Mouse (Mus musculus) intestine, embryonic 14.5 days (tissue): ENCODE data around the gene Cox8a. TPM values are rescaled to one million over a fixed set of nuclear protein-coding genes. Genes with fewer than 3 reads are reported as not detected.

Experiments
- ATAC-seq: fragments of 200-750 bp; cut with Nextera tagmentation; replicated peaks from 2 replicates; pipeline ENCODE4 v1.8.0; 2017; ENCODE audit warnings: low read depth, moderate number of reproducible peaks, moderate TSS enrichment, moderate library complexity; ENCODE audit not compliant: low FRiP score, low TSS enrichment
- DNase-seq: peaks from one replicate; pipeline ENCODE4 v3.0.0-alpha.2; 2018; ENCODE audit warnings: low spot score
- H3K27ac ChIP-seq: fragments of 300-500 bp; sonication (generic); 2 replicates; pipeline ENCODE4 v1.5.1; 2014; ENCODE audit warnings: low read depth, mild to moderate bottlenecking, control low read depth
- H3K27me3 ChIP-seq: fragments of 300-500 bp; sonication (generic); replicated peaks from 2 replicates; pipeline ENCODE4 v1.6.1; 2014; ENCODE audit warnings: low read length, control low read depth; ENCODE audit not compliant: control insufficient read depth, insufficient read depth
- H3K36me3 ChIP-seq: fragments of 300-500 bp; sonication (generic); 2 replicates; pipeline ENCODE4 v1.6.1; 2014; ENCODE audit warnings: low read length, control low read depth; ENCODE audit not compliant: control insufficient read depth, insufficient read depth
- H3K4me1 ChIP-seq: fragments of 300-500 bp; sonication (generic); replicated peaks from 2 replicates; pipeline ENCODE4 v1.6.1; 2014; ENCODE audit warnings: low read length, control low read depth, mixed read lengths; ENCODE audit not compliant: control insufficient read depth, insufficient read depth
- H3K4me2 ChIP-seq: fragments of 300-500 bp; sonication (generic); 2 replicates; pipeline ENCODE4 v1.6.1; 2014; ENCODE audit warnings: low read length
- H3K4me3 ChIP-seq: fragments of 300-500 bp; sonication (generic); 2 replicates; pipeline ENCODE4 v1.5.1; 2014; ENCODE audit warnings: low read depth, low read length, control low read depth, mixed read lengths
- H3K9ac ChIP-seq: fragments of 300-500 bp; sonication (generic); 2 replicates; pipeline ENCODE4 v1.6.1; 2014; ENCODE audit warnings: mild to moderate bottlenecking, low read length
- H3K9me3 ChIP-seq: fragments of 300-500 bp; sonication (generic); 2 replicates; pipeline ENCODE4 v1.6.1; 2016; ENCODE audit warnings: low read length, control low read depth; ENCODE audit not compliant: control insufficient read depth
- WGBS: fragments of 180-500 bp; shearing (Covaris S2); extraction: QIAGEN DNeasy Blood & Tissue Kit; methylation state at CpG from one replicate; pipeline ENCODE4 v1.1.7; 2014; 5-methylcytosine and 5-hydroxymethylcytosine counted together
- polyA plus RNA-seq: library from polyadenylated mRNA; unstranded; fragments of >200 nt; fragmentation: Nextera tagmentation; extraction: Ambion mirVana; gene quantifications from 2 replicates; pipeline ENCODE4 v1.2.1, GENCODE M21; 2014

Cox8a gene
- polyA plus RNA-seq, 1 experiment from 2014 or later = 1,347 TPM

- Histone ChIP-seq H3K27ac (no peak overlapping the region), H3K9me3 (no peaks in the 10 kb centered on the region), H3K4me2 (no peak overlapping the region), H3K36me3 (no peaks in the 10 kb centered on the region), H3K9ac (no peak overlapping the region), H3K4me1 (peaks cover 20% of the 10 kb centered on the region), H3K4me3 (no peak overlapping the region), H3K27me3 (no peaks in the 10 kb centered on the region)
- DNase-seq (no peak), ATAC-seq (no peak)
- 16% methylated on average over 11 of the region's 11 CpGs for whole genome bisulfite sequencing
Observed at GRCm38 (mm10) chr19:7176041-7176696, 41.2 kb downstream of the Cox8a start.

DNA sequence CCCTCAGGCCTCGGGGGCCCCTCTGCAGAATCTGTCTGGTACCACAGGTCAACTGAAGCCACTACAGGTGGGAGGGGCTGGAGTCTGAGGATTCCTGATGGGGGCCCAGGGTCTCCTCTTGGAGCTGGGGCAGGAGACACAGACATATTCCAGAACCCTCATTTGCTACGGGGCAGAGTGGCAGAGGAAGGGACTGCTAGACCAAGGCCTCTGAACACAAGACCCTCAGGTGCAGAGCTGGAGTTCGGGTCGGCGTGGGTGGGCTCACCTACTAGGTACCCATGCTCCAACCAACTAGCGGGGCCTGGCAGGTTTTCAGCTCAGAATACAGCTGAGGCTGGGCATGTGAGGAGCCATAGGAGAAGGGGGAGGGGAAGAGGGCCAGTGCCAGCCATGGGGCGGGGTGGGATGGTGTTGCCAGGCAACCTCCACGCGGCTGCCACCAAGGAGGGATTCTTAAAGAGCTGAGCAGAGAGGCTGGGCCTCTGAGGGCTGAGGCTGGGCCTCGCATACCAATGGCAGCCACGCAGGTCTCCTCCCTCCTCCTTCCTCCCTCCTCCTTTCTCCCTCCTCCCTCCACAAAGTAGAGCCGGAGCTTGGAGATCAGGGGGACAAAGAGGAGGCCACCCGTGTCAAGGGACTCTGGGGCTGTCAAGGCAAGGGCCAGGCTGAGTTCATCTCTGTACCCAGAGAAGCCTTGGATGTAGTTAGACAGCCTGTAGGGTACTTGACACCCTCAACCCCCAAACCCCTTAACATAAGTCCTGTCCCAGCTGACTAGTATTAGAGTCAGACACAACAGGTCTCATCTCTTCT is 45.2 kb downstream of the Cox8a start:
- WGBS = 15% methylated on average over 13 of the region's 13 CpGs

GRCm38 (mm10) chr19:7171447-7171846 is 46.0 kb downstream of the Cox8a start:
- ATAC-seq (no peak), DNase-seq (no peak)
- H3K36me3 ChIP-seq = no peaks in the 10 kb centered on the region
- 12% methylated on average over 8 of the region's 8 CpGs for WGBS
- peaks cover 23% of the 10 kb centered on the region for H3K4me1 ChIP-seq
- no peak overlapping the region for H3K4me3 ChIP-seq
- no peak overlapping the region for H3K27ac ChIP-seq
- no peaks in the 10 kb centered on the region for H3K9me3 ChIP-seq
- H3K27me3 ChIP-seq = peaks cover 22% of the 10 kb centered on the region
- no peak overlapping the region for H3K9ac ChIP-seq
- H3K4me2 ChIP-seq = no peak overlapping the region

More for the DNA sequence above, 45.2 kb downstream of the Cox8a start:
- DNase-seq (no peak), ATAC-seq (peak; percentile 78)
- no peak overlapping the region for H3K4me2 ChIP-seq
- peaks cover 23% of the 10 kb centered on the region for H3K4me1 ChIP-seq
- no peak overlapping the region for H3K9ac ChIP-seq
- H3K4me3 ChIP-seq = no peak overlapping the region
- no peaks in the 10 kb centered on the region for H3K9me3 ChIP-seq
- H3K27ac ChIP-seq = no peak overlapping the region
- no peaks in the 10 kb centered on the region for H3K36me3 ChIP-seq
- H3K27me3 ChIP-seq = peaks cover 14% of the 10 kb centered on the region; the same call in 1 of the 2 replicates

GRCm38 (mm10) chr19:7170916-7171315 is 46.5 kb downstream of the Cox8a start:
- no peaks in the 10 kb centered on the region for H3K9me3 ChIP-seq
- DNase-seq (no peak), ATAC-seq (no peak)
- peaks cover 27% of the 10 kb centered on the region for H3K27me3 ChIP-seq
- 66% methylated on average over 6 of the region's 6 CpGs for WGBS
- H3K4me2 ChIP-seq = no peak overlapping the region
- H3K4me3 ChIP-seq = no peak overlapping the region
- H3K9ac ChIP-seq = no peak overlapping the region
- H3K27ac ChIP-seq = no peak overlapping the region
- no peaks in the 10 kb centered on the region for H3K36me3 ChIP-seq
- peaks cover 19% of the 10 kb centered on the region for H3K4me1 ChIP-seq

DNA sequence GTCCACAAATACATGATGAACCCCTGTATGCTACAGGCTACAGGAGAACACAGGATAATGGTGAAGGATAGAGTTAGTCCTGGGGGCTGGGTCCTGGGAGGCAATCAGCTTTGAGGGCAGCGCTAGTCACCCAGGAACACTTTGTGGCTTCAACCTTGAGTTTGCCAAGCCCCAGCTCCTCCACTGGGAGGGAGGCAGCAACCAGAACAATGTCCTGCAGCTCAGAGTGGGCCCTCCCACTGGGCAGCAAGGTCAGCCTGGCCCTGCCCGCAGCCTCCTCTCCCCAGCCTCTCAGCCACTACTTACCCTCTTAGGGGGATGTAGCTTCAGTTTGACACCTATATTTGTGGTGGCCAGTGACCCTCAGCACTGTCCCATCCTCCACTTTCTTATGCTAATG is 49.0 kb downstream of the Cox8a start:
- WGBS = 75% methylated on average over 2 of the region's 2 CpGs
- Histone ChIP-seq H3K9me3 (no peaks in the 10 kb centered on the region), H3K4me2 (no peak overlapping the region), H3K4me3 (no peak overlapping the region), H3K4me1 (peaks cover 23% of the 10 kb centered on the region), H3K36me3 (no peaks in the 10 kb centered on the region), H3K27me3 (peaks cover 52% of the 10 kb centered on the region), H3K27ac (no peak overlapping the region), H3K9ac (no peak overlapping the region)
- no peak for DNase-seq
- ATAC-seq = no peak

DNA sequence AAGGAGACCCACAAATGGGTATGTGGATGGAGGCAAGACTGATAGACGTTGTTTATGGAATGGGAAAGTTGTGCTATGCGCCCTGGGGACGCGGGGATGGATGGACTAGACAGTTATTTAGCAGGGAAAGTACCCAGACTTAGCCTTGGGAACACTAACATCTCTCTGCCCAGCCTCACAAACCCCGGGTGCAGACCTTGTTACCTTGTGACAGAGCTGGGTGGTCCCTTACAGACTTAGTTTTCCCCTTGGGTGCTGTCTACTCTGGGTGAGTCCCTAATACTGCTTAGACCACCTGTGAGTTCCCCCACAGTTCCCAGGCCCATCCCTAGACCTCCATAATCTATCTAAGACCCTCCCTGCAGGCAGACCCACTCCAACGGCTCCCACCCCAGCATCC is 50.6 kb downstream of the Cox8a start:
- no peak for ATAC-seq
- H3K4me1 ChIP-seq = peaks cover 15% of the 10 kb centered on the region
- H3K36me3 ChIP-seq = no peaks in the 10 kb centered on the region
- H3K27ac ChIP-seq = no peak overlapping the region
- no peak overlapping the region for H3K9ac ChIP-seq
- DNase-seq = no peak
- no peak overlapping the region for H3K4me3 ChIP-seq
- peaks cover 57% of the 10 kb centered on the region for H3K27me3 ChIP-seq
- H3K4me2 ChIP-seq = no peak overlapping the region
- 8% methylated on average over 6 of the region's 6 CpGs for WGBS
- H3K9me3 ChIP-seq = no peaks in the 10 kb centered on the region

GRCm38 (mm10) chr19:7166200-7166711 is 51.2 kb downstream of the Cox8a start:
- ATAC-seq (0 out of 2 replicates have a peak, but pooled peaks have one; percentile 6), DNase-seq (no peak)
- H3K27me3 ChIP-seq = peaks cover 57% of the 10 kb centered on the region
- peak overlapping the region; percentile 55 for H3K4me3 ChIP-seq
- peaks cover 10% of the 10 kb centered on the region for H3K4me1 ChIP-seq
- WGBS = 4% methylated on average over 15 of the region's 15 CpGs
- H3K27ac ChIP-seq = no peak overlapping the region
- H3K36me3 ChIP-seq = no peaks in the 10 kb centered on the region
- peak overlapping the region; percentile 47 for H3K9ac ChIP-seq
- no peaks in the 10 kb centered on the region for H3K9me3 ChIP-seq
- H3K4me2 ChIP-seq = peak overlapping the region; percentile 99

DNA sequence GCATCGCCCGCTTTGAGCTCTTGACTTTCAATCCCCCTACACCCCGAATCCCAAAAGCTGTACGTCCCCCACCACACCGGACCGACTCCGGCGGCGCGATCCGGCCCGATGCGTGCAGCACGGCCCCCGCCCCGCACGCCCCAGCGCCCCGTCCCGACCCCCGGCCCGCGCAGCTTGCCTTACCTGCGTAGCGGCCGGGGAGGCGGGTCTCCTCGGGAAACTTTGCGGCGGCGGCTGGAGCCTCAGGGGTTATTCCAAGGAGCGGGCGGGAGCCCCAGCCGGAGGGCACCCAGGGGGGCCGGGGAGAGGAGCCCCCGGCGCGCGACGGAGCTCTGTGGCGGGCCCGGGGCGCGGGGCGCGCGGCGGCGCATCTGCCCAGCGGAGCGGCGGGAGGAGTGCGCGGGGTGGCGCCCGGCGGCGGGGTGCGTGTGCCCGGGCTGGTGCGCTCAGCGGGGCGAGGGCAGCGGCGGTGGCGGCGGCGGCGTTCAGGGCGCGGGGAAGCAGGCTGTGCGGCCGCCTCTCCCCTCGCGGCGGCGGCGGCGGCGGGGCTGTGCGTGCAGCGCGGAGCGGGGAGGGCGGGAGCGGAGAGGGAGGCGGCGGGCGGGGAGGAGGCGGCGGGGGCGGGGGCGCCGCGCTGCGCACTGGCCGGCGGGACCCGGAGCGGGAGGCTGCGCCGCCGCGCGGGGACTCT is 51.8 kb downstream of the Cox8a start:
- Histone ChIP-seq H3K27me3 (peaks cover 57% of the 10 kb centered on the region), H3K36me3 (no peaks in the 10 kb centered on the region)
- ATAC-seq = peak; percentile 22; the same call in 1 of the 2 replicates

More for the DNA sequence above, 51.8 kb downstream of the Cox8a start:
- Histone ChIP-seq H3K27ac (no peak overlapping the region), H3K4me1 (peaks cover 6% of the 10 kb centered on the region), H3K4me2 (peak overlapping the region; percentile 99), H3K4me3 (peak overlapping the region; percentile 55), H3K9ac (peak overlapping the region; percentile 47), H3K9me3 (no peaks in the 10 kb centered on the region)
- WGBS = under 1% methylated on average over 69 of the region's 105 CpGs
- DNase-seq = peak; percentile 68
